Mouse (Mus musculus) midbrain, embryonic 14.5 days (tissue): ENCODE results near the gene Gm10722. TPM values are rescaled to one million over a fixed set of nuclear protein-coding genes. Genes with fewer than 3 reads are reported as not detected.
"Not testable (repeated sequence)": the region's sequence is repeated elsewhere in the genome, so short reads cannot be mapped to it uniquely, and the experiment has no call there.

Experiments
- ATAC-seq: fragments of 200-750 bp; cut with Nextera tagmentation; 2 replicates; pipeline ENCODE4 v1.8.0; 2017; ENCODE audit warnings: moderate number of reproducible peaks, moderate library complexity; ENCODE audit not compliant: low FRiP score, low TSS enrichment
- DNase-seq: peaks from one replicate; pipeline ENCODE4 v3.0.0-alpha.2; 2015
- H3K27ac ChIP-seq: fragments of 300-500 bp; sonication (generic); replicated peaks from 2 replicates; pipeline ENCODE4 v1.5.1; 2014; ENCODE audit warnings: mild to moderate bottlenecking, low read depth, low read length, moderate library complexity
- H3K27me3 ChIP-seq: fragments of 300-500 bp; sonication (generic); 2 replicates; pipeline ENCODE4 v1.6.1; 2014; ENCODE audit warnings: low read length, control low read depth, mixed read lengths; ENCODE audit not compliant: control insufficient read depth, insufficient read depth
- H3K36me3 ChIP-seq: fragments of 300-500 bp; sonication (generic); 2 replicates; pipeline ENCODE4 v1.6.1; 2014; ENCODE audit warnings: low read length, control low read depth; ENCODE audit not compliant: control insufficient read depth, insufficient read depth
- H3K4me1 ChIP-seq: fragments of 300-500 bp; sonication (generic); 2 replicates; pipeline ENCODE4 v1.6.1; 2014; ENCODE audit warnings: mild to moderate bottlenecking, antibody characterized with exemption, low read length, control low read depth; ENCODE audit not compliant: control insufficient read depth, insufficient read depth
- H3K4me2 ChIP-seq: fragments of 300-500 bp; sonication (generic); 2 replicates; pipeline ENCODE4 v1.6.1; 2014; ENCODE audit warnings: mild to moderate bottlenecking, low read length, moderate library complexity
- H3K4me3 ChIP-seq: fragments of 300-500 bp; sonication (generic); replicated peaks from 2 replicates; pipeline ENCODE4 v1.5.1; 2014; ENCODE audit warnings: low read depth, low read length
- H3K9ac ChIP-seq: fragments of 300-500 bp; sonication (generic); replicated peaks from 2 replicates; pipeline ENCODE4 v1.6.1; 2014; ENCODE audit warnings: mild to moderate bottlenecking, low read length, moderate library complexity
- H3K9me3 ChIP-seq: fragments of 300-500 bp; sonication (generic); 2 replicates; pipeline ENCODE4 v1.6.1; 2016; ENCODE audit warnings: low read length, control low read depth, mixed read lengths; ENCODE audit not compliant: control insufficient read depth
- WGBS: fragments of 180-500 bp; shearing (Covaris S2); extraction: QIAGEN DNeasy Blood & Tissue Kit; methylation state at CpG from one replicate; pipeline ENCODE4 v1.1.7; 2014; 5-methylcytosine and 5-hydroxymethylcytosine counted together
- polyA plus RNA-seq: library from polyadenylated mRNA; unstranded; fragments of >200 nt; fragmentation: Nextera tagmentation; extraction: Ambion mirVana; gene quantifications from 2 replicates; pipeline ENCODE4 v1.2.1, GENCODE M21; 2014

The Gm10722 gene
- polyA plus RNA-seq, result not detected in 2 replicates

GRCm38 (mm10) chr9:3000445-3000972 lies at the start of gene Gm10722:
TSS of gene Gm10722 (plus strand) at chr9:3000922.
- not testable (repeated sequence) for H3K27ac ChIP-seq, H3K9ac ChIP-seq, H3K4me1 ChIP-seq, H3K4me2 ChIP-seq, H3K9me3 ChIP-seq, H3K27me3 ChIP-seq, H3K36me3 ChIP-seq, H3K4me3 ChIP-seq, ATAC-seq
- WGBS, result 69% methylated on average over 12 of the region's 12 CpGs
- peak; percentile 19 for DNase-seq

GRCm38 (mm10) chr9:3001006-3001405 lies 284 bp downstream of the Gm10722 start:
- not testable (repeated sequence) for H3K4me2 ChIP-seq, ATAC-seq, H3K27me3 ChIP-seq, DNase-seq, H3K9ac ChIP-seq, H3K27ac ChIP-seq, H3K36me3 ChIP-seq, H3K4me1 ChIP-seq, H3K9me3 ChIP-seq, H3K4me3 ChIP-seq
- WGBS, result 65% methylated on average over 8 of the region's 8 CpGs

GRCm38 (mm10) chr9:3001948-3002659 lies 1.4 kb downstream of the Gm10722 start:
- H3K4me2 ChIP-seq, H3K9ac ChIP-seq, H3K9me3 ChIP-seq, H3K36me3 ChIP-seq, H3K27me3 ChIP-seq, H3K4me3 ChIP-seq, H3K27ac ChIP-seq, H3K4me1 ChIP-seq: not testable (repeated sequence)
- DNase-seq (peak; percentile 37), ATAC-seq (peak; percentile 88)
- WGBS, result 58% methylated on average over 8 of the region's 11 CpGs

- H3K9me3 ChIP-seq, H3K9ac ChIP-seq, H3K36me3 ChIP-seq, H3K27me3 ChIP-seq, DNase-seq, H3K4me1 ChIP-seq, ATAC-seq, H3K27ac ChIP-seq, H3K4me3 ChIP-seq, H3K4me2 ChIP-seq: not testable (repeated sequence)
- 77% methylated on average over 6 of the region's 14 CpGs for WGBS
Measured at GRCm38 (mm10) chr9:3002794-3003396, 2.2 kb downstream of the Gm10722 start, which contains the start of gene Gm11168. TSS of gene Gm11168 (plus strand) at chr9:3003346.

GRCm38 (mm10) chr9:3006179-3006578 lies 5.5 kb downstream of the Gm10722 start:
- ATAC-seq, result 0 out of 2 replicates have a peak, but pooled peaks have one; percentile 2
- 88% methylated on average over 1 of the region's 5 CpGs for WGBS
- H3K36me3 ChIP-seq, DNase-seq, H3K9me3 ChIP-seq, H3K4me3 ChIP-seq, H3K27ac ChIP-seq, H3K4me1 ChIP-seq, H3K27me3 ChIP-seq, H3K4me2 ChIP-seq, H3K9ac ChIP-seq: not testable (repeated sequence)

- not testable (repeated sequence) for H3K27me3 ChIP-seq, H3K9ac ChIP-seq, DNase-seq, H3K4me2 ChIP-seq, H3K27ac ChIP-seq, H3K9me3 ChIP-seq, H3K4me3 ChIP-seq, H3K4me1 ChIP-seq, H3K36me3 ChIP-seq
- ATAC-seq, result peak; percentile 76
- 70% methylated on average over 7 of the region's 8 CpGs for WGBS
Measured at GRCm38 (mm10) chr9:3006636-3007035, 5.9 kb downstream of the Gm10722 start.

GRCm38 (mm10) chr9:3007272-3007671 lies 6.5 kb downstream of the Gm10722 start:
- DNase-seq, result peak; percentile 0
- 80% methylated on average over 7 of the region's 9 CpGs for WGBS
- not testable (repeated sequence) for H3K4me2 ChIP-seq, H3K27ac ChIP-seq, H3K27me3 ChIP-seq, H3K9ac ChIP-seq, ATAC-seq, H3K4me1 ChIP-seq, H3K36me3 ChIP-seq, H3K9me3 ChIP-seq, H3K4me3 ChIP-seq

- H3K9me3 ChIP-seq, H3K4me2 ChIP-seq, H3K36me3 ChIP-seq, H3K27me3 ChIP-seq, H3K9ac ChIP-seq, H3K27ac ChIP-seq, DNase-seq, H3K4me3 ChIP-seq, H3K4me1 ChIP-seq: not testable (repeated sequence)
- no CpG with 5 or more reads among the region's 5 CpGs for WGBS
- peak; percentile 51 for ATAC-seq
Measured at GRCm38 (mm10) chr9:3009331-3009730, 8.6 kb downstream of the Gm10722 start.
